Mouse (Mus musculus) CD4-positive, CD25-positive, alpha-beta regulatory T cell, adult 2 months (primary cell): Measurements from ENCODE around the gene Tomm40l.

Source experiments
- DNase-seq: peaks from one replicate; pipeline ENCODE4 v3.0.0-alpha.2; 2012; ENCODE audit warnings: low read depth, low spot score

The Tomm40l gene

GRCm38 (mm10) chr1:171193911-171194830, 28.1 kb downstream of the Tomm40l start:
- DNase-seq: no peak

GRCm38 (mm10) chr1:171193093-171193840, 29.0 kb downstream of the Tomm40l start:
- DNase-seq: no peak

- no peak for DNase-seq
Measured at GRCm38 (mm10) chr1:171192283-171192682, 30.0 kb downstream of the Tomm40l start.

- DNase-seq: no peak
Measured at GRCm38 (mm10) chr1:171190832-171191231, 31.5 kb downstream of the Tomm40l start.

GRCm38 (mm10) chr1:171189476-171190114, 32.7 kb downstream of the Tomm40l start:
- no peak for DNase-seq

- DNase-seq: no peak
Measured at GRCm38 (mm10) chr1:171189046-171189445, 33.3 kb downstream of the Tomm40l start.

GRCm38 (mm10) chr1:171187851-171188700, 34.2 kb downstream of the Tomm40l start:
- no peak for DNase-seq

- no peak for DNase-seq
Measured at GRCm38 (mm10) chr1:171185655-171186054, 36.7 kb downstream of the Tomm40l start.

- DNase-seq: peak; percentile 69
Measured at GRCm38 (mm10) chr1:171184314-171184713, 38.0 kb downstream of the Tomm40l start.

- DNase-seq: peak; percentile 14
Measured at GRCm38 (mm10) chr1:171183620-171184019, 38.7 kb downstream of the Tomm40l start.

GRCm38 (mm10) chr1:171183025-171183424, 39.3 kb downstream of the Tomm40l start:
- no peak for DNase-seq

GRCm38 (mm10) chr1:171179487-171180171, 42.7 kb downstream of the Tomm40l start:
- no peak for DNase-seq

- no peak for DNase-seq
Measured at GRCm38 (mm10) chr1:171172779-171173178, 49.5 kb downstream of the Tomm40l start.

- DNase-seq: no peak
Measured at GRCm38 (mm10) chr1:171171138-171171537, 51.2 kb downstream of the Tomm40l start.

GRCm38 (mm10) chr1:171169913-171170312, 52.4 kb downstream of the Tomm40l start:
- DNase-seq: no peak

GRCm38 (mm10) chr1:171168906-171169305, 53.4 kb downstream of the Tomm40l start:
- no peak for DNase-seq
